Mouse (Mus musculus) urinary bladder, adult 18-20 months (tissue): Measurements from ENCODE around the gene Syn3.
"Not testable (repeated sequence)": the region's sequence is repeated elsewhere in the genome, so short reads cannot be mapped to it uniquely, and the experiment has no call there.

Experiments used
- DNase-seq, 2 experiments: peaks; one replicate each; pipeline ENCODE4 v3.0.0; 2022; ENCODE audit warnings: low spot score in 2 of 2, mixed read lengths in 2 of 2

Gene Syn3

GRCm38 (mm10) chr10:86158198-86158899 is 340.3 kb downstream of the Syn3 start:
- DNase-seq = no peak

DNA sequence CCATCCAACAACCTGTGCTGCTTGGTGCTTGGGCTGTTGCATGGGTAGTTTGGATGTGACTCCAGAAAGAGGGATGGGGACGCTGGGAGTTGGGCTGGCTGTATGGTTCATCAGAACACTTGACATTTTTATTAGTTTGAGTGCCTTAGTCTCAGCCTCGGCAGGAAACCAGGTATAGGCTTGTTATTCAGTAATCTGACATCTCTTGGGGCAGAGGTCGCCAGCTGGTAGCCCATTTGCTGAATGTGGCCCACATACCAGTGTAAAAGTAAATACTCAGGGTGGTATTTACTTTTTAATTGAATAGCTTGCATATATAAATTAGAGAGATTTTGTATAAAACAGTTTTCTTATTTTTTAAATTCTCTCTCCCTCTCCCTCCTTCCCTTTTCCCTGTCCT is 343.4 kb downstream of the Syn3 start:
- no peak for DNase-seq

GRCm38 (mm10) chr10:86153221-86153620 is 345.5 kb downstream of the Syn3 start:
- no peak for DNase-seq

- DNase-seq = no peak
These were observed 347.3 kb downstream of the Syn3 start for GRCm38 (mm10) chr10:86151357-86151756.

GRCm38 (mm10) chr10:86150076-86150475 is 348.6 kb downstream of the Syn3 start:
- DNase-seq = no peak

GRCm38 (mm10) chr10:86149029-86149818 is 349.5 kb downstream of the Syn3 start:
- no peak for DNase-seq

GRCm38 (mm10) chr10:86139061-86139681 is 359.5 kb downstream of the Syn3 start:
- no peak for DNase-seq

- DNase-seq = no peak
These were observed 361.0 kb downstream of the Syn3 start for GRCm38 (mm10) chr10:86137589-86138173.

DNA sequence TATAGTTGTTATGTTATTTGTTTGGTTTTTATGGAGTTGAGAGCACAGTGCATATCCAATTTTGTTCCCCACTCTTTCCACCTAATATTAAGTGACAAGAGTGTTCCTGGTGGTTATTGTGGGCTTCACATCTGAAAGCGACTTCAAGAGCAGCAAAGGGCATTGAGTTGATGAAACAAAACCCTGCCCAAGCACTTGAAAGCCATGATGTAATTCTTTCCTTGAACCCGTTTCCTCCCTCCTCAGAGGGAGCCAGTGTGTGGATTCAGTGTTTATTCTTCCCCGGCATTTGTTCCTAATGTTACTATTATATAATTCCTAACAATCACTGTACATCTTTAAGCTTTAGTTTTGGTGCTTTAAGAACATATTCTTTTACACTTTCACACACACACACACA is 361.6 kb downstream of the Syn3 start:
- no peak for DNase-seq

DNA sequence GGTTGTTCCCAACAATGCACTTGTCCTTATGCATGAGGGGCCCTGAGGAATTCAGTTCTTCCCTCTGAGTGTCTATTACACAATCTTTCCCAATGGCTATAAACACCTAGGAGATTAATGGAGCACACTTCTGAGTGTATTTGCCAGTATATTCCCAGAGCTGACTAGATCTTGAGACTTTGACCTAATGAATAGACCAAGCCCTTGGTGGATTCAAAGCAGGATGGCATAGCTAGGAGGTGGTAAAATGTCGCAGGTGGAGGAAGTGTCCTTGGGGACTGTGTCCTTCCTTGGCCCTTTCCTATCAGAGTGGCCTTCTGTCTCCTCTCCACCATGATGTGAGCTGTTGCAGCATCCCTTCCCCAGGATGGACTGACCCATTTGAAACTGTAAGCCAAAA is 362.4 kb downstream of the Syn3 start:
- DNase-seq = no peak

DNA sequence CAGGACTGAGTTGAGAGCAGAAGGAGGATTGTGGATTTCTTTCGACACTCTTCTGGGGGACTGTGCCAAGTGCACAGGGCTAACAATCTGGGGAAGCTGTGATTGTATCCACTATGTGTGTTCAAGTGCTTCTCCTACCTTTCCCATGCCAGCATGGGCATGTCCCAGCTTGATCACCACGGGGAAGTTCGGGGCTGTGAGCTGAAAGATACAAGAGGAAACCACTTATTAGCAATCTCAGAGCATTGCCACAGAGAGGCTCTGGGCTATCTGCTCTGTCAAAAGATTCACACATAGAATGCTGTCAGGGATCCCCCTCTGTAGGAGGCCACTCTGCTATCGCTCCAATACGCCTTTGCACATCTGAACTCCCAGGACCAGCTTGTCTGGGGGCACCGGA is 363.8 kb downstream of the Syn3 start:
- no peak for DNase-seq

- no peak for DNase-seq
These were observed 364.4 kb downstream of the Syn3 start for GRCm38 (mm10) chr10:86134336-86134735.

GRCm38 (mm10) chr10:86132420-86132956 is 366.2 kb downstream of the Syn3 start:
- DNase-seq = no peak

- no peak for DNase-seq
These were observed 369.6 kb downstream of the Syn3 start for GRCm38 (mm10) chr10:86129046-86129445.

DNA sequence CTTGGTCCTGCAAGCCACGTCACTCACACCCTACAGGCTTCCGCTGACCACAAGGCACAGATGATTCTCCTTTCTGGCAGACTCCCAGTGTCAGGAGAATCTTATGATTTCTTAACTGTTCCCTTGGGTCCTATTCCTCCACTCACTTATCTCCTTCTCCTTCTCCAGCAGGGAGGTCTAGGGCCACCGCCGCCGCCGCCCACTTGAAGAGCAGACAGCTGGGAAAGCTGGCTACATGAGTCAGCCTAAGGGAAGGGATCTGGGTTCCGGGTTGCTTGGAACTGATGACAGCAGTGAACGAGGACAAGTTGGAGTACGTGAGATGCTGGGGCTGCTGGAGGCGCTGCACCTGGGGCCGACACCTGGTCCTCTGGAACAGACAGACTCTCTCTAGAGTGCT is 372.2 kb downstream of the Syn3 start:
- peak in 1 of 2 experiments; percentile 39 for DNase-seq

GRCm38 (mm10) chr10:86125421-86125820 is 373.3 kb downstream of the Syn3 start:
- no peak for DNase-seq

DNA sequence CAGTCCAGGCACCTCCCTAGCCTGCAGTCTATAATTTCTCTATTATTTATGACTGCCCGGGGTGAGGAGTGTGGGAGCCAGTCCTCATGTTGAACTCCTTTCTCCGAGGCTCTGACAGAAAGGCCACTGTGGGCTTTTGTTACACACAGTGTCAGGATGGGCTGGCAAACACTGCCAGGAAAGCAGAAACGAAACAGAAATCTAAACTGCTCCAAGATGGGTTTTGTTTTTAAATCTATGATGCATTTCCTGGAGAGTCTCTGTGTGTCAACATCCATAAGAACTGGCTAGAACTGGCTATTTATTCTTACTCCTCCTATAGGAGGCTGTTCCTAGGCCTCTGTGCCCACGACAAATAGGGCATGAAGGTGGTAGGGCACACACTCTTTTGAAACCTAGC is 374.6 kb downstream of the Syn3 start:
- DNase-seq = no peak

DNA sequence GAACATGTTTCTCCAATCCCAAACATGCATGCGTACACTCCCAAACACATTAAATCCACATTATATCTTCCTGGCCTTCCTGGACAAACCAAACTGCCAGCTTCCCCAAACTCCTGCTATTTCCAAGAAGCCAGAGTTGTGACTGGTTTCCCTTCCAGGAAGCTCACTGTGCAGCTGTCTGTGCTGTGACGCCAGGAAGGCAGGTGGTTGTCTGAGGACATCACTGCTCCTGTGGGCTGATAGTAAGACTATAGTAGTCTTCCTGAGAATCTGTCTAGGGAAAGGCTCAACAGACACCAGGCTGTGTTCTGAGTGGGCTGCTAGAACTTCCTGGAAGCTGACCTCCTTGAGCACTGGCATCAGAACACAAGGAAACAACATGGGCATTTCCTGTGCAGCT is 375.5 kb downstream of the Syn3 start:
- no peak for DNase-seq

DNA sequence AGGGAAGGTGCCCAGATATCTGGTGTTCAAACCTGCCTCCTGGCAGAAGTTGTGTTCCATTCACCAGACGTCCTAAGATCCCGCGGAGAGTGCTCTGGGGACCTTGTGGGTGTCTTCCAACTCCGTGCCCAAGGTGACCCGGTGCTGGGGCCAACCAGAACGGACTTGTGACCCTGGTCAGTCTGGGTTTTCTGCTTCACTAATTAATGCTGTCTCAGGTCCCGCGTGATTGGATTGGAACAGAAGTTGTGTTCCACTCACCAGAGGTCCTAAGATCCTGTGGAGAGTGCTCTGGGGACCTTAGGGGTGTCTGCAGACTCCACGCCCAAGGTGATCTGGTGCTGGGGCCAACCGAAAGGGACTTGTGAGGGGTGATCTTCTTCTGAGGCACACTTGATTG is 376.2 kb downstream of the Syn3 start:
- DNase-seq = not testable (repeated sequence)

DNA sequence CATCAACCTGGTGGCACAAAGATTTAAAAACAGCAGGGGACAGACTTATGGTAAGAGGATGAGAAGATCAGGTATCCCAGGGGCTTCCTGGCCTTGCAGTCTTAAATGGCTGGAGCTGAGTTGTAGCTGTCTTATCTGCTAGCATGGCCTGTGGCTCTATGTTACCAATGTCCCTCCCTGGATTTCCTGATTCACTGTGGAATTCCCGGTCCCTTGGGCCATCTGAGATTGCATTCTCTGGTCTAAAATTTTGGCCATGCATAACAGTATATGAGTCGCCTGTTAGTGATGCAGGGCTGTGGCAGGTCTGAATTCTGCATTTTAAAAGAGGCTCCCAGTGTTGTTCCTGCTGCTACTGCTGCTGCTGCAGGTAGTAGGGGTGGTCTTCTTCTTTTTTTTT is 382.4 kb downstream of the Syn3 start:
- DNase-seq = no peak

DNA sequence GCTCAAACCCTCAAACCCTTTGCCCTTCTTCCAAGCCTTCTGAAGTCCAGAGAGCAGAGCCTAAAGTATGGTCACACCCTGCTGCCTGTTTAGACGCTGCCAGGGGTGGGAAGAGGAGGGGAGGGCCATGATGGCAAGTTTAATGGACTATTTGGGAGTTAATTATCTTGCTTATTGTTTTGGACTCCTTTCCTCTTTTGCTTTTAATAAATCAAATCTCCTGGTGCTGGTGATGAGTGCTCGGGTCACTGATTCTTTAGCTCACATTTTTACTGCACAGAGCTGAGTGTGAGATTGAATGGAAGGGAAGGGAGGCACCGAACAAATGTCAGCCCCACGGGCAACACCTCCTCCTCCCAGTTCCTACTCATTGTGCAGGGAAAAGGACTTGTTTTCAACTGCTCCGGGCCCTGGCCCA is 384.3 kb downstream of the Syn3 start:
- DNase-seq = no peak

GRCm38 (mm10) chr10:86108797-86109196 is 389.9 kb downstream of the Syn3 start:
- DNase-seq = no peak
